Mouse (Mus musculus) embryonic fibroblast, embryonic 13.5 days (primary cell): ENCODE results near the gene C2cd3.

Experiments
- CTCF ChIP-seq: IDR thresholded peaks from 2 replicates; pipeline ENCODE4 v1.5.1; 2011; ENCODE audit warnings: mild to moderate bottlenecking, control low read depth, low read length, moderate library complexity, borderline replicate concordance; ENCODE audit not compliant: insufficient read depth
- POLR2A ChIP-seq: IDR thresholded peaks from 2 replicates; pipeline ENCODE4 v1.6.1; 2011; ENCODE audit warnings: low read depth, mild to moderate bottlenecking, control low read depth, low read length, moderate library complexity

- no peak for TF ChIP-seq CTCF
- no peak for TF ChIP-seq POLR2A
Measured at GRCm38 (mm10) chr7:100465248-100465647, 93.2 kb downstream of the C2cd3 start.
